Mouse (Mus musculus) retina, adult 2 months (tissue): Measurements from ENCODE around the gene Rnaseh2c.

Experiments used
- DNase-seq: peaks from one replicate; pipeline ENCODE4 v3.0.0-alpha.2; 2012; ENCODE audit warnings: low read depth, low spot score

The Rnaseh2c gene

GRCm38 (mm10) chr19:5636036-5636570, 34.4 kb downstream of the Rnaseh2c start:
- no peak for DNase-seq

GRCm38 (mm10) chr19:5636571-5637041, 34.9 kb downstream of the Rnaseh2c start:
- no peak for DNase-seq

- peak; percentile 64 for DNase-seq
These were observed 35.7 kb downstream of the Rnaseh2c start, which contains the start of gene Rela for GRCm38 (mm10) chr19:5637069-5638047. Gene Rela, plus strand, starts transcription at chr19:5637483.

DNA sequence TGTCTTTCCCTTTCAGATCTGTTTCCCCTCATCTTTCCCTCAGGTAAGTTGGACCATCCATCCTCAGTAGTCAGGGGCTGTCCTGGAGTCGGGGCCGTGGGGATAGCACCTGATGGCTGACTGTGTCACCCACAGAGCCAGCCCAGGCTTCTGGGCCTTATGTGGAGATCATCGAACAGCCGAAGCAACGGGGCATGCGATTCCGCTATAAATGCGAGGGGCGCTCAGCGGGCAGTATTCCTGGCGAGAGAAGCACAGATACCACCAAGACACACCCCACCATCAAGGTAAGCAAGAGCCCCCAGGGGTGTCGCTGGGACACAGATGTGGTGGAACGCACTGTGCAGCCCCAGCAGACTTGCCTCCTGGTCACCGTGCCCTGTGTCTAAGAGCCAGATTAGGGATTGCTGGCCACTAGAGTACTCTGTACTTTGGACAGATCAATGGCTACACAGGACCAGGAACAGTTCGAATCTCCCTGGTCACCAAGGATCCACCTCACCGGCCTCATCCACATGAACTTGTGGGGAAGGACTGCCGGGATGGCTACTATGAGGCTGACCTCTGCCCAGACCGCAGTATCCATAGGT, 36.8 kb downstream of the Rnaseh2c start:
- no peak for DNase-seq

DNA sequence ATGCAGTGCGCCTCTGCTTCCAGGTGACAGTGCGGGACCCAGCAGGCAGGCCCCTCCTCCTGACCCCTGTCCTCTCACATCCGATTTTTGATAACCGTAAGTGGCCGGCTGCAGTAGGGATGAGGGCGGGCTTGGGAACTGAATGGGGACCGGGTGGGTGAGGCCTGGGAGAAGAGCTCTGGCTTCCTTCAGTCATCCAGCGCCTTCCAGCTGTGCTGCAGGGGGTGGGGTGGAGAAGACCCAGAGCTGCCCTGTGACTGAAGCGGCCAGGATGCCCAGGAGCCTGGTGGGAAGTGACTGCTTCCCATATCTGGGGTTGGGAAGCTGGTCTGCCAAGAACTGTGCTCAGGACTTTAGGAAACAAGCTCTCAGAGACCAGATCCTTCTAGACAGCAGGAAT, 38.7 kb downstream of the Rnaseh2c start:
- no peak for DNase-seq

- DNase-seq: no peak
These were observed 39.3 kb downstream of the Rnaseh2c start for GRCm38 (mm10) chr19:5641021-5641420.

DNA sequence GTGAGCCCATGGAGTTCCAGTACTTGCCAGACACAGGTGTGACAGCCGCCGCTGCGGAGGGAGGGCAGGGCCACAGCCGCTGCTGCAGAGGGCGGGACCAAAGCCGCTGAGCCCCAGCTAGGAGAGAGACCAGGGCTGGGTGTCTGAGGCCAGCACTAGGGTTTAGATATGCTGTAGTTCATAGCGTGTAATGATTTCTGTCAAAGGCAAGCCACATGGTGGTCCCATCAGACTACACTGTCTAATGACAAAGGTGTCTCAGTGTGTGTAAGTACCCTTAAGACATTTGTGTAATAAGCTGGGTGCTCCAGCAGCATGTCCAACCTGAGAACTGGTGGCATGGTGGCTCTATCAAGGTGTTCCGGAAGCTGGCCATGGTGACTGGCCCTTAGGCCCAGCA, 40.0 kb downstream of the Rnaseh2c start:
- DNase-seq: no peak

GRCm38 (mm10) chr19:5645280-5645679, 43.6 kb downstream of the Rnaseh2c start:
- DNase-seq: no peak

DNA sequence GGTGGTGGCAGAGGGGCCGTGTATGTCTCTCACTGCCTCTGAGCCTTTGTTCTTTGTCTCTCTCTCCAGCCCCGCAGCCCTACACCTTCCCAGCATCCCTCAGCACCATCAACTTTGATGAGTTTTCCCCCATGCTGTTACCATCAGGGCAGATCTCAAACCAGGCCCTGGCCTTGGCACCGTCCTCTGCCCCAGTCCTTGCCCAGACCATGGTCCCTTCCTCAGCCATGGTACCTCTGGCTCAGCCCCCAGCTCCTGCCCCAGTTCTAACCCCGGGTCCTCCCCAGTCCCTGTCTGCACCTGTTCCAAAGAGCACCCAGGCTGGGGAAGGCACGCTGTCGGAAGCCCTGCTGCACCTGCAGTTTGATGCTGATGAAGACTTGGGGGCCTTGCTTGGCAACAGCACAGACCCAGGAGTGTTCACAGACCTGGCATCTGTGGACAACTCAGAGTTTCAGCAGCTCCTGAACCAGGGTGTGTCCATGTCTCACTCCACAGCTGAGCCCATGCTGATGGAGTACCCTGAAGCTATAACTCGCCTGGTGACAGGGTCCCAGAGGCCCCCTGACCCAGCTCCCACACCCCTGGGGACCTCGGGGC, 45.2 kb downstream of the Rnaseh2c start:
- no peak for DNase-seq

DNA sequence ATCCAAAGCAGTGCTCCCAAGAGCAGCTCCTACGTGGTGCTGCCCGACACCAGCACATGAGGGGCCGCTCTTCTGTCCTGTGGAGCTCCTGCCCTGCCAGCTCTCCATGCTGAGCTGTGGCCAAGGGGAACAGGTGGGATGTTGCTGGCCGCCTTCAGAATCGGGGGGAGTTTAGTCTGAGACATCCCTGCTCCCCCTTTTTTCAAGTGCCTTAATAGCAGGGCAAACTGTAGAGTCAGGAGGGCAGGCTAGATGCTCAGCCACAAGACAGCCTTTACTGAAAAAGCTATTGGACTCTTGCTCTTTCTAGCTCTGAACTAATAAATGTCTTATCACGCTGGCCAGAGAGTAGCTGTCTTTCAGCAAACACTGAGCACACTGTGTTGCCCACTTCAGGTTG, 46.1 kb downstream of the Rnaseh2c start:
- DNase-seq: no peak

DNA sequence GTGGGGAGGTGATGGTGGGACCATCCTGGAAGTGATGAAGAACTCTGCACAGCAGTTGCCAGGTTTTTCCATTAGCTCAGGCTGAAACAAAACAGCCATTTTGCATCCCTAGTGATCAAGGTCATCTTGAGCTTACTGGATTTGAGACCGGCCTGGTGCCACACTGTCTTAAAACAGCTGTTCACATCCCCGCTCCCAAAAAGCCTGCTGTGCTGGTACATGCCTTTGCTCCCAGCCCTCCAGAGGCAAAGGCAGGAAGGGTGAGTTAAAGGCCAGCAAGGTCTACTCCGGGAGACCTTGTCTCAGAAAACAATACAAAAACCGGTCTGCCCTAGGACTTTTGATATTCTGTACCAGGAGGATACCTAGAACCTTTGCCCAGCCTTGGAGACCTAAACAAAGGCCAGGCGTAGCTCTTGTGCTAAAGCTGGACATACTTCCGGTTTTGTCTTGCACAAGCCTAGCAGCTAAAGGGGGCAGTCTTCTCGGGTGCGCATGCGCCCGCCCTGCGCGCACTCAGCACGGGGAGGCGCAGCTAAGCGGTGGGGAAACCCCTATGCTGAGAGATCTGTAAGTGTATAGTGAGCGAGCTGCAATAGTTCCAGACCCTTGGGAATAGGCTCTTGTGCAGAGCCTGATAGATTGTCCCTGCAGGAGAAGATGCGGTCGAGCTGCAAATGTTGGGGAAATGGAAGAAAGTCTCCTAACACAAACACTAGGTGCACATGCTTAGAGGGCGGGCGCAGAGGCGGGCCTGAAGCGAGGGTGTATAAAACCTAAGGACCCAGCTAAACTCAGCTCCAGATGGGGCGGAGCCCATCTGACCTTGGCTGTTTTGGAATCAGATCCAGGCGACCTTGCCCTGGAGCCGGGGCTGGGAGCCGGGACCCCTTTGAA, 47.0 kb downstream of the Rnaseh2c start:
- DNase-seq: peak; percentile 32

DNA sequence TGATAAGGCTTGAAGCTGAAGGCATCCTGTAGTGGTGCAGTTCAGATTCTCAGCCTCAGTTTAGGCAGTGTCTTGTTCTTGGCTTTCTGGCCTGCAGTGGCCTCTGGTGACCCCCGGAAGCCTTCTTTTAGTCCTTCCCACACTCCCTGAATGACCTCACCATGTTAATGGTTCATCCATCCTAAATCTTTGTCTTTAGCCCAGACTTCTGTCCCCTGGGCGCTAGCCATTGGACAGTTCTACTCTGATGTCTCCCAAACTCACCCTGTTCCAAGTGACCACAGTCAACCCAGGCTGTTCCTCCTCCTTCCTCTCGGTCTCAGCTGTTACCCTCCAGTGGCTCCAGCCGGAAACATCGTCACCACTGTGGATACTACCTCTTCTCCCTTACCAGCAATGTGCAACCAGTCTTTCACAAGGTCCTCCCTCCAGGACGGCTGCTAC, 47.6 kb downstream of the Rnaseh2c start:
- no peak for DNase-seq

GRCm38 (mm10) chr19:5651502-5652274, 50.0 kb downstream of the Rnaseh2c start:
- DNase-seq: no peak

GRCm38 (mm10) chr19:5652570-5652969, 50.9 kb downstream of the Rnaseh2c start:
- DNase-seq: no peak

DNA sequence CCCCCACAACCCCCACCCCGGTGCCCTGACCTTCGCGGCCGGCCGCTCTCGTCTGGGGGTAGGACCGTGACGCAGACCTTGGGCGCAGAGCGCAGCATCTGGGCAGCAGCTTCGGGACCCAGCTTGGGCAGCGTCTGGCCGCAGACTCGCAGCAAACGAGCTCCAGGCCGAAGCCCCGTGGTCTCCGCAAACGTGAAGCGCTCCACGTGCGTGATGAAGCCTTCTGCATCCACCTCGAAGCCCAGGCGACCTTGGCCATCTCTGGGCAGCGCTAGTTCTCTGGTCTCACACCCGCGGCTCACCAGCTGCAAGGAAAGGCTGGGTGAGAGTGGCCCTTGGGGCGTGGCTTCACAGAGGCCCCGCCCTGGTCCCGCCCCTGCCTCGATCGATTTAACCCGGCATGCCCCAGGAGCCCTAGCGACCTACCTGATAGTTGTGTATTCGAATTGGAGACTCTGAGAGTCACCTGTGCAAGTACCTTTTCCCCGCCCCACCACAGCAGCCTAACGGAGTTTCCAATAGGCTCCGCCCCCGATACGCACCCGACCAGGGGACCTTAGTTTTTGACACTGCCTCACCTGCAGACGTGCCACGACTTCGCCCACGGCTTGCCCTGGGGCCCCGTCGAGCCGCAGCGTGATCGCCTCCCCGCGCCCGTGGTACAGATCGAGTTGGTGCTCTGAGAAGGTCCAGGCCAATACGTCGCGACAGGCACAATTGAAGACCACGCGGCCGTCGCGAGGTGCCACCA, 52.5 kb downstream of the Rnaseh2c start:
- no peak for DNase-seq

- no peak for DNase-seq
These were observed 53.1 kb downstream of the Rnaseh2c start for GRCm38 (mm10) chr19:5654720-5655298.
